Mouse (Mus musculus) heart, adult 8-10 months (tissue): ENCODE measurements around the gene Ntm. TPM values are rescaled to one million over a fixed set of nuclear protein-coding genes. Genes with fewer than 3 reads are reported as not detected.

Experiments
- DNase-seq: peaks from one replicate; pipeline ENCODE4 v3.0.0; 2022; ENCODE audit warnings: low spot score
- total RNA-seq, 4 experiments: library from RNA; stranded (reverse); gene quantifications; 2 replicates each; pipeline ENCODE4 v1.2.4; 2022

Ntm gene
- total RNA-seq, 4 experiments from 2014 or later = 1.3 to 2.6 (median 2.1) TPM

GRCm38 (mm10) chr9:29661468-29662145, 301.3 kb downstream of the Ntm start:
- peak; percentile 19 for DNase-seq

GRCm38 (mm10) chr9:29660059-29660613, 302.8 kb downstream of the Ntm start:
- DNase-seq = no peak

GRCm38 (mm10) chr9:29657761-29658465, 305.0 kb downstream of the Ntm start:
- DNase-seq = no peak

GRCm38 (mm10) chr9:29654885-29655284, 308.1 kb downstream of the Ntm start:
- DNase-seq = no peak

GRCm38 (mm10) chr9:29653678-29654235, 309.2 kb downstream of the Ntm start:
- DNase-seq = no peak

- no peak for DNase-seq
Observed at GRCm38 (mm10) chr9:29652854-29653253, 310.1 kb downstream of the Ntm start.

- DNase-seq = no peak
Observed at GRCm38 (mm10) chr9:29651856-29652255, 311.1 kb downstream of the Ntm start.

GRCm38 (mm10) chr9:29651226-29651625, 311.7 kb downstream of the Ntm start:
- no peak for DNase-seq

GRCm38 (mm10) chr9:29650679-29651078, 312.3 kb downstream of the Ntm start:
- peak; percentile 24 for DNase-seq

GRCm38 (mm10) chr9:29650266-29650665, 312.7 kb downstream of the Ntm start:
- DNase-seq = no peak

GRCm38 (mm10) chr9:29648256-29648655, 314.7 kb downstream of the Ntm start:
- no peak for DNase-seq

GRCm38 (mm10) chr9:29647764-29648163, 315.2 kb downstream of the Ntm start:
- no peak for DNase-seq

GRCm38 (mm10) chr9:29645796-29646400, 317.0 kb downstream of the Ntm start:
- no peak for DNase-seq

GRCm38 (mm10) chr9:29642997-29643657, 319.8 kb downstream of the Ntm start:
- DNase-seq = peak; percentile 28

- DNase-seq = no peak
Observed at GRCm38 (mm10) chr9:29637335-29637734, 325.6 kb downstream of the Ntm start.

- peak; percentile 11 for DNase-seq
Observed at GRCm38 (mm10) chr9:29617181-29617580, 345.8 kb downstream of the Ntm start.

GRCm38 (mm10) chr9:29612020-29612612, 350.8 kb downstream of the Ntm start:
- no peak for DNase-seq

- DNase-seq = no peak
Observed at GRCm38 (mm10) chr9:29610867-29611266, 352.1 kb downstream of the Ntm start.

- DNase-seq = no peak
Observed at GRCm38 (mm10) chr9:29597665-29598064, 365.3 kb downstream of the Ntm start.

GRCm38 (mm10) chr9:29595321-29595720, 367.6 kb downstream of the Ntm start:
- DNase-seq = no peak
